Mouse (Mus musculus): ENCODE measurements at regions not wholly inside any gene's neighbourhood (a gene's known extent, or its start where the extent isn't known, plus 50 kb on each side); places are given as distances from the start of the nearest gene placed in this dataset.

DNA sequence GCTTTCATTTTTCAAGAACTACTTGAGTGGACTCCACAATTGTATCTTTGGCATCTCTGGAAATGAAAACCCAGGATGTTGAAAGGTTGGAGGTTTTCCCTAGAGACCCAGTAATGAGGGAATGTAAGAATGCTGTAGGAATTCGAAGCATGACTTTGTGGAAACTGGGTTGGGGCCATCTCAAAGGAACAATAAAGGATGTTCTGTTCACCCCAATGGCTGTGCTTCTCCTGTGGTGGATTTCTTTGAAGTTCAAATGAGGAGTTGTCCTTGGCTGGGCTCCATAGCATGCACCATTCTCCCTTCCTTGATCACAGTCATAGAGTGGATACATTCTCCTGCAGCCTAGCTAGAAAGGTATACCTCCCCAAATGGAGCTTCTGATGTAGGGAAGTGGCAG, 74.6 kb downstream of the Polr2m start:
- no peak for TF ChIP-seq CTCF (IDR thresholded peaks at IDR 0.05; ENCODE audit: low read depth, low read length)
- TF ChIP-seq POLR2A (IDR thresholded peaks at IDR 0.05; ENCODE audit: borderline replicate concordance, low read depth, low read length): no peak

All from bone marrow macrophage, adult 2 months (primary cell).